Mouse (Mus musculus) forebrain, postnatal 0 days (tissue): ENCODE measurements around the gene Epb41l5. TPM values are rescaled to one million over a fixed set of nuclear protein-coding genes. Genes with fewer than 3 reads are reported as not detected.

ENCODE experiments used
- ATAC-seq: fragments of 200-750 bp; cut with Nextera tagmentation; 2 replicates; pipeline ENCODE4 v1.8.0; 2017; ENCODE audit warnings: mild to moderate bottlenecking, moderate library complexity
- DNase-seq: peaks from one replicate; pipeline ENCODE4 v3.0.0-alpha.2; 2015
- H3K27ac ChIP-seq: fragments of 300-500 bp; sonication (generic); 2 replicates; pipeline ENCODE4 v1.5.1; 2014; ENCODE audit warnings: low read depth, mild to moderate bottlenecking, antibody characterized with exemption, low read length, moderate library complexity, mixed read lengths
- H3K27me3 ChIP-seq: fragments of 300-500 bp; sonication (generic); 2 replicates; pipeline ENCODE4 v1.6.1; 2014; ENCODE audit warnings: mild to moderate bottlenecking, low read length, mixed read lengths; ENCODE audit not compliant: insufficient read depth
- H3K36me3 ChIP-seq: fragments of 300-500 bp; sonication (generic); 2 replicates; pipeline ENCODE4 v1.6.1; 2014; ENCODE audit warnings: mild to moderate bottlenecking, moderate library complexity; ENCODE audit not compliant: insufficient read depth
- H3K4me1 ChIP-seq: fragments of 300-500 bp; sonication (generic); 2 replicates; pipeline ENCODE4 v1.6.1; 2014; ENCODE audit warnings: antibody characterized with exemption; ENCODE audit not compliant: insufficient read depth
- H3K4me2 ChIP-seq: fragments of 300-500 bp; sonication (generic); 2 replicates; pipeline ENCODE4 v1.6.1; 2014; ENCODE audit warnings: low read depth, mild to moderate bottlenecking, moderate library complexity
- H3K4me3 ChIP-seq: fragments of 300-500 bp; sonication (generic); 2 replicates; pipeline ENCODE4 v1.5.1; 2014; ENCODE audit warnings: low read depth, low read length, mixed read lengths
- H3K9ac ChIP-seq: fragments of 300-500 bp; sonication (generic); 2 replicates; pipeline ENCODE4 v1.6.1; 2014; ENCODE audit warnings: mild to moderate bottlenecking
- H3K9me3 ChIP-seq: fragments of 300-500 bp; sonication (generic); 2 replicates; pipeline ENCODE4 v1.6.1; 2016; ENCODE audit warnings: low read length
- CTCF ChIP-seq: sonication (generic); IDR thresholded peaks from 2 replicates; pipeline ENCODE4 v1.5.1; 2016; ENCODE audit warnings: antibody characterized with exemption, control low read depth, low read depth
- WGBS: fragments of 180-500 bp; shearing (Covaris S2); extraction: QIAGEN DNeasy Blood & Tissue Kit; methylation state at CpG from one replicate; pipeline ENCODE4 v1.1.7; 2014; 5-methylcytosine and 5-hydroxymethylcytosine counted together
- polyA plus RNA-seq: library from polyadenylated mRNA; unstranded; fragments of >200 nt; fragmentation: Nextera tagmentation; extraction: Ambion mirVana; gene quantifications from 2 replicates; pipeline ENCODE4 v1.2.1, GENCODE M21; 2015
- total RNA-seq: library from RNA; depleted of rRNA; stranded (reverse); fragments of >200 nt; gene quantifications from 2 replicates; pipeline ENCODE4 v1.2.3, GENCODE M21; 2014

Epb41l5 gene
- total and polyA plus RNA-seq, 2 experiments from 2014 or later = 9.7 to 12.9 TPM

GRCm38 (mm10) chr1:119518786-119519185 is 130.0 kb downstream of the Epb41l5 start:
- no peaks in the 10 kb centered on the region for H3K9me3 ChIP-seq
- H3K36me3 ChIP-seq = no peaks in the 10 kb centered on the region
- no peaks in the 10 kb centered on the region for H3K27me3 ChIP-seq
- H3K4me1 ChIP-seq = no peaks in the 10 kb centered on the region
- H3K9ac ChIP-seq = no peak overlapping the region
- no peak overlapping the region for H3K27ac ChIP-seq
- DNase-seq = no peak
- H3K4me3 ChIP-seq = no peak overlapping the region
- H3K4me2 ChIP-seq = no peak overlapping the region
- no peak for TF ChIP-seq CTCF
- ATAC-seq = no peak

GRCm38 (mm10) chr1:119518060-119518459 is 130.7 kb downstream of the Epb41l5 start:
- H3K9ac ChIP-seq = no peak overlapping the region
- no peak for TF ChIP-seq CTCF
- no peak for DNase-seq
- no peak overlapping the region for H3K4me2 ChIP-seq
- no peak overlapping the region for H3K4me3 ChIP-seq
- H3K9me3 ChIP-seq = no peaks in the 10 kb centered on the region
- 71% methylated on average over 7 of the region's 7 CpGs for WGBS
- H3K4me1 ChIP-seq = no peaks in the 10 kb centered on the region
- H3K27ac ChIP-seq = no peak overlapping the region
- no peaks in the 10 kb centered on the region for H3K36me3 ChIP-seq
- no peaks in the 10 kb centered on the region for H3K27me3 ChIP-seq
- ATAC-seq = no peak; the same call in 1 of the 2 replicates

- no peak for TF ChIP-seq CTCF
- Histone ChIP-seq H3K9ac (no peak overlapping the region), H3K27me3 (no peaks in the 10 kb centered on the region), H3K4me2 (no peak overlapping the region), H3K4me1 (no peaks in the 10 kb centered on the region), H3K9me3 (no peaks in the 10 kb centered on the region), H3K4me3 (no peak overlapping the region), H3K27ac (no peak overlapping the region), H3K36me3 (no peaks in the 10 kb centered on the region)
- 82% methylated on average over 8 of the region's 8 CpGs for WGBS
- no peak for ATAC-seq
- no peak for DNase-seq
These were observed 137.9 kb downstream of the Epb41l5 start for GRCm38 (mm10) chr1:119510857-119511256.

- DNase-seq = no peak
- no peaks in the 10 kb centered on the region for H3K27me3 ChIP-seq
- no peak overlapping the region for H3K4me2 ChIP-seq
- H3K4me1 ChIP-seq = no peaks in the 10 kb centered on the region
- TF ChIP-seq CTCF = no peak
- ATAC-seq = no peak
- 70% methylated on average over 9 of the region's 9 CpGs for WGBS
- no peak overlapping the region for H3K9ac ChIP-seq
- H3K4me3 ChIP-seq = no peak overlapping the region
- H3K9me3 ChIP-seq = no peaks in the 10 kb centered on the region
- H3K27ac ChIP-seq = no peak overlapping the region
- H3K36me3 ChIP-seq = no peaks in the 10 kb centered on the region
These were observed 138.4 kb downstream of the Epb41l5 start for GRCm38 (mm10) chr1:119510409-119510808.

- Histone ChIP-seq H3K4me1 (no peaks in the 10 kb centered on the region), H3K9me3 (no peaks in the 10 kb centered on the region)
- TF ChIP-seq CTCF = no peak
These were observed 139.3 kb downstream of the Epb41l5 start for GRCm38 (mm10) chr1:119509474-119509873.

GRCm38 (mm10) chr1:119508548-119508947 is 140.3 kb downstream of the Epb41l5 start:
- TF ChIP-seq CTCF = no peak
- H3K9ac ChIP-seq = no peak overlapping the region
- ATAC-seq (no peak), DNase-seq (peak; percentile 23)
- no peak overlapping the region for H3K4me3 ChIP-seq
- H3K4me1 ChIP-seq = no peaks in the 10 kb centered on the region
- H3K36me3 ChIP-seq = no peaks in the 10 kb centered on the region
- H3K4me2 ChIP-seq = no peak overlapping the region
- no peaks in the 10 kb centered on the region for H3K27me3 ChIP-seq
- H3K9me3 ChIP-seq = no peaks in the 10 kb centered on the region
- no peak overlapping the region for H3K27ac ChIP-seq
- 19% methylated on average over 4 of the region's 4 CpGs for whole genome bisulfite sequencing

More at GRCm38 (mm10) chr1:119509474-119509873, 139.3 kb downstream of the Epb41l5 start:
- ATAC-seq (no peak), DNase-seq (no peak)
- H3K9ac ChIP-seq = no peak overlapping the region
- no peak overlapping the region for H3K27ac ChIP-seq
- WGBS = 88% methylated on average over 7 of the region's 7 CpGs
- no peaks in the 10 kb centered on the region for H3K36me3 ChIP-seq
- no peaks in the 10 kb centered on the region for H3K27me3 ChIP-seq
- no peak overlapping the region for H3K4me3 ChIP-seq
- no peak overlapping the region for H3K4me2 ChIP-seq

- no peak overlapping the region for H3K4me2 ChIP-seq
- WGBS = 91% methylated on average over 3 of the region's 3 CpGs
- ATAC-seq (no peak), DNase-seq (no peak)
- no peaks in the 10 kb centered on the region for H3K36me3 ChIP-seq
- H3K9me3 ChIP-seq = no peaks in the 10 kb centered on the region
- no peaks in the 10 kb centered on the region for H3K27me3 ChIP-seq
- H3K27ac ChIP-seq = no peak overlapping the region
- no peak overlapping the region for H3K9ac ChIP-seq
- peaks cover 8% of the 10 kb centered on the region; the same call in 1 of the 2 replicates for H3K4me1 ChIP-seq
- H3K4me3 ChIP-seq = no peak overlapping the region
- no peak for TF ChIP-seq CTCF
These were observed 142.8 kb downstream of the Epb41l5 start for GRCm38 (mm10) chr1:119505951-119506350.
